In genomic region chr16:8672350-8672687, GRCm38 (mm10) we compare ENCODE assay signal across 8 mouse cellular contexts. TPM values are rescaled to one million over a fixed set of nuclear protein-coding genes. Genes with fewer than 3 reads are reported as not detected.
A peak's percentile ranks its signal among the peaks of the same experiment; 100 is the strongest.
DNase-seq lines count a peak whose midpoint lies in the region; ATAC-seq and TF ChIP-seq lines count a peak whose summit lies in the region.

No protein-coding gene starts in this region.

- H3K27me3 ChIP-seq in heart, embryonic 10.5 days (ENCODE audit: insufficient read depth, poor library complexity, severe bottlenecking): peaks cover 8% of the 10 kb centered on the region; the same call in 1 of the 2 replicates
- H3K27me3 ChIP-seq in thymus, adult 2 months (ENCODE audit: control insufficient read depth, insufficient read depth, low read length): no peaks in the 10 kb centered on the region; the same call in 1 of the 2 replicates
- peaks cover 4% of the 10 kb centered on the region; the same call in 1 of the 2 replicates for H3K27me3 ChIP-seq in liver, embryonic 11.5 days (replicated peaks; ENCODE audit: control insufficient read depth, insufficient read depth, low read length)
- H3K27me3 ChIP-seq in stomach, postnatal 0 days (ENCODE audit: control insufficient read depth, insufficient read depth, low read length): no peaks in the 10 kb centered on the region

- ATAC-seq in liver, embryonic 11.5 days (replicated peaks; ENCODE audit: low FRiP score): no peak
- ATAC-seq in stomach, postnatal 0 days (ENCODE audit: low FRiP score, low TSS enrichment): no peak

- no peak for DNase-seq in heart, embryonic 10.5 days (ENCODE audit: low spot score)
- DNase-seq in heart, postnatal 36 days: no peak
- DNase-seq in thymus, adult 2 months: no peak
- DNase-seq in thymus, postnatal 14 days: no peak
- DNase-seq in liver, embryonic 11.5 days (ENCODE audit: low spot score): no peak
- no peak for DNase-seq in stomach, postnatal 0 days (ENCODE audit: low spot score)
- no peak for DNase-seq in cerebellum, postnatal 14 days
- DNase-seq in gastrocnemius, postnatal 10 days: no peak

- WGBS in heart, embryonic 10.5 days: 0% methylated on average over 18 of the region's 18 CpGs
- WGBS in thymus, adult 2 months: under 1% methylated on average over 18 of the region's 18 CpGs
- 0% methylated on average over 18 of the region's 18 CpGs for WGBS in liver, embryonic 11.5 days
- WGBS in stomach, postnatal 0 days: under 1% methylated on average over 18 of the region's 18 CpGs

- peak overlapping the region; percentile 80 for H3K4me3 ChIP-seq in heart, embryonic 10.5 days
- H3K4me3 ChIP-seq in thymus, adult 2 months (ENCODE audit: control insufficient read depth, insufficient read depth, low read length): peak overlapping the region; percentile 50
- H3K4me3 ChIP-seq in liver, embryonic 11.5 days (ENCODE audit: low read depth, low read length): peak overlapping the region; percentile 70
- peak overlapping the region; percentile 66 for H3K4me3 ChIP-seq in stomach, postnatal 0 days (ENCODE audit: low read depth, low read length)

- H3K9me3 ChIP-seq in heart, embryonic 10.5 days: no peaks in the 10 kb centered on the region
- H3K9me3 ChIP-seq in liver, embryonic 11.5 days (ENCODE audit: control insufficient read depth, low read length): no peaks in the 10 kb centered on the region
- H3K9me3 ChIP-seq in stomach, postnatal 0 days (ENCODE audit: control insufficient read depth, low read length): no peaks in the 10 kb centered on the region

- peak overlapping the region; percentile 74 for H3K9ac ChIP-seq in liver, embryonic 11.5 days (ENCODE audit: low read depth, low read length)
- H3K9ac ChIP-seq in stomach, postnatal 0 days (ENCODE audit: low read length): peak overlapping the region; percentile 68

- intact Hi-C loops in heart, postnatal 36 days (cut with DNase I): no loop called here

- H3K4me2 ChIP-seq in liver, embryonic 11.5 days: peak overlapping the region; percentile 97
- peak overlapping the region; percentile 82 for H3K4me2 ChIP-seq in stomach, postnatal 0 days (replicated peaks; ENCODE audit: low read depth)

- TF ChIP-seq CTCF in thymus, adult 2 months (IDR thresholded peaks at IDR 0.05; ENCODE audit: borderline replicate concordance, control insufficient read depth, extremely low read depth, insufficient read depth, low read length, poor library complexity): no peak
- no peak for TF ChIP-seq CTCF in stomach, postnatal 0 days (IDR thresholded peaks at IDR 0.05; ENCODE audit: low read depth)

- TF ChIP-seq POLR2A in thymus, adult 2 months (IDR thresholded peaks at IDR 0.05; ENCODE audit: control insufficient read depth, extremely low read depth, insufficient read depth, low read length, poor library complexity): no peak

- H3K27ac ChIP-seq in heart, embryonic 10.5 days: peak overlapping the region; percentile 87
- H3K27ac ChIP-seq in thymus, adult 2 months (ENCODE audit: control insufficient read depth, insufficient read depth, low read length): no peak overlapping the region
- H3K27ac ChIP-seq in liver, embryonic 11.5 days (ENCODE audit: low read depth, low read length): peak overlapping the region; percentile 55
- H3K27ac ChIP-seq in stomach, postnatal 0 days (replicated peaks): peak overlapping the region; percentile 90

- H3K4me1 ChIP-seq in heart, embryonic 10.5 days: peaks cover 51% of the 10 kb centered on the region
- H3K4me1 ChIP-seq in thymus, adult 2 months (replicated peaks; ENCODE audit: control insufficient read depth, insufficient read depth, low read length): peaks cover 9% of the 10 kb centered on the region
- peaks cover 48% of the 10 kb centered on the region for H3K4me1 ChIP-seq in liver, embryonic 11.5 days (replicated peaks; ENCODE audit: control insufficient read depth, insufficient read depth, low read length)
- peaks cover 16% of the 10 kb centered on the region for H3K4me1 ChIP-seq in stomach, postnatal 0 days (replicated peaks; ENCODE audit: control insufficient read depth, insufficient read depth)

- TF ChIP-seq EP300 in stomach, postnatal 0 days (optimal IDR thresholded peaks at IDR 0.05): no peak

- H3K36me3 ChIP-seq in heart, embryonic 10.5 days: peaks cover 2% of the 10 kb centered on the region; the same call in 1 of the 2 replicates
- no peaks in the 10 kb centered on the region for H3K36me3 ChIP-seq in thymus, adult 2 months (ENCODE audit: control insufficient read depth, insufficient read depth, low read length)
- H3K36me3 ChIP-seq in liver, embryonic 11.5 days (ENCODE audit: control insufficient read depth, insufficient read depth, low read length): no peaks in the 10 kb centered on the region
- no peaks in the 10 kb centered on the region for H3K36me3 ChIP-seq in stomach, postnatal 0 days (ENCODE audit: control insufficient read depth, insufficient read depth, low read length)

RNA-seq across cellular contexts. Expression of gene Carhsp1, which starts 0.4 kb away (rescaled TPM):
- polyA plus RNA-seq in heart, embryonic 10.5 days (2016; fragmentation: Nextera tagmentation; extraction: Ambion mirVana): 127 and 133 TPM in 2 replicates
- total RNA-seq in heart, postnatal 36 days (2021): 10 to 100 TPM; 16.9 to 18.0 TPM
- polyA plus RNA-seq in thymus, adult 2 months (2012; rRNA removed): 42.0 and 47.4 TPM in 2 replicates
- polyA plus RNA-seq in liver, embryonic 11.5 days (2014; fragmentation: Nextera tagmentation; extraction: Ambion mirVana): 24.9 and 25.4 TPM in 2 replicates
- polyA plus RNA-seq in stomach, postnatal 0 days (2015; fragmentation: Nextera tagmentation; extraction: Ambion mirVana): 53.1 and 53.8 TPM in 2 replicates
- total RNA-seq in gastrocnemius, postnatal 10 days (2021): 10 to 100 TPM; 22.3 to 25.9 TPM

RNA-seq across cellular contexts. Expression of gene Gm5767, which starts 8.3 kb away (rescaled TPM):
- polyA plus RNA-seq in heart, embryonic 10.5 days (2016; fragmentation: Nextera tagmentation; extraction: Ambion mirVana): not detected in 2 replicates
- not detected for total RNA-seq in heart, postnatal 36 days (2021)
- polyA plus RNA-seq in thymus, adult 2 months (2012; rRNA removed): 1.1 TPM in 1 of 2 replicates, not detected in the other
- polyA plus RNA-seq in liver, embryonic 11.5 days (2014; fragmentation: Nextera tagmentation; extraction: Ambion mirVana): not detected in 2 replicates
- polyA plus RNA-seq in stomach, postnatal 0 days (2015; fragmentation: Nextera tagmentation; extraction: Ambion mirVana): not detected in 2 replicates
- not detected for total RNA-seq in gastrocnemius, postnatal 10 days (2021)

RNA-seq across cellular contexts. Expression of gene Tmem186, which starts 34.8 kb away (rescaled TPM):
- polyA plus RNA-seq in heart, embryonic 10.5 days (2016; fragmentation: Nextera tagmentation; extraction: Ambion mirVana): 19.2 and 20.9 TPM in 2 replicates
- total RNA-seq in heart, postnatal 36 days (2021): 10 to 100 TPM; 16.7 to 16.8 TPM
- 18.5 and 20.8 TPM in 2 replicates for polyA plus RNA-seq in thymus, adult 2 months (2012; rRNA removed)
- polyA plus RNA-seq in liver, embryonic 11.5 days (2014; fragmentation: Nextera tagmentation; extraction: Ambion mirVana): 16.4 and 19.4 TPM in 2 replicates
- polyA plus RNA-seq in stomach, postnatal 0 days (2015; fragmentation: Nextera tagmentation; extraction: Ambion mirVana): 11.1 and 11.8 TPM in 2 replicates
- 1 to 10 TPM; 8.6 to 9.2 TPM for total RNA-seq in gastrocnemius, postnatal 10 days (2021)

RNA-seq across cellular contexts. Expression of gene Pmm2, which starts 34.8 kb away (rescaled TPM):
- polyA plus RNA-seq in heart, embryonic 10.5 days (2016; fragmentation: Nextera tagmentation; extraction: Ambion mirVana): 49.1 and 52.8 TPM in 2 replicates
- total RNA-seq in heart, postnatal 36 days (2021): 10 to 100 TPM; 33.5 to 36.0 TPM
- polyA plus RNA-seq in thymus, adult 2 months (2012; rRNA removed): 110 and 116 TPM in 2 replicates
- 52.9 and 55.8 TPM in 2 replicates for polyA plus RNA-seq in liver, embryonic 11.5 days (2014; fragmentation: Nextera tagmentation; extraction: Ambion mirVana)
- polyA plus RNA-seq in stomach, postnatal 0 days (2015; fragmentation: Nextera tagmentation; extraction: Ambion mirVana): 74.2 and 74.9 TPM in 2 replicates
- total RNA-seq in gastrocnemius, postnatal 10 days (2021): 10 to 100 TPM; 29.1 to 30.7 TPM
